Mouse (Mus musculus): ENCODE measurements around the gene Pef1. TPM values are rescaled to one million over a fixed set of nuclear protein-coding genes. Genes with fewer than 3 reads are reported as not detected.
A peak's percentile ranks its signal among the peaks of the same experiment; 100 is the strongest.

Gene Pef1
- polyA plus RNA-seq, 1 experiment: 59.7 TPM

GRCm38 (mm10) chr4:130101183-130101582 is 1.2 kb upstream of the Pef1 start:
- DNase-seq (ENCODE audit: low read depth): peak; percentile 23
- TF ChIP-seq CTCF (IDR thresholded peaks at IDR 0.05; ENCODE audit: borderline replicate concordance, extremely low read depth, insufficient read depth, insufficient read length) (no peak), POLR2A (IDR thresholded peaks at IDR 0.05; ENCODE audit: borderline replicate concordance, extremely low read depth, insufficient read depth, insufficient read length, poor library complexity, severe bottlenecking) (no peak)

- no peak for DNase-seq (ENCODE audit: low read depth)
- TF ChIP-seq CTCF (IDR thresholded peaks at IDR 0.05; ENCODE audit: borderline replicate concordance, extremely low read depth, insufficient read depth, insufficient read length) (no peak), POLR2A (IDR thresholded peaks at IDR 0.05; ENCODE audit: borderline replicate concordance, extremely low read depth, insufficient read depth, insufficient read length, poor library complexity, severe bottlenecking) (no peak)
Measured at GRCm38 (mm10) chr4:130103632-130104031, 1.3 kb downstream of the Pef1 start.

- TF ChIP-seq POLR2A (IDR thresholded peaks at IDR 0.05; ENCODE audit: borderline replicate concordance, extremely low read depth, insufficient read depth, insufficient read length, poor library complexity, severe bottlenecking): no peak
- no peak for TF ChIP-seq CTCF (IDR thresholded peaks at IDR 0.05; ENCODE audit: borderline replicate concordance, extremely low read depth, insufficient read depth, insufficient read length)
- no peak for DNase-seq (ENCODE audit: low read depth)
Measured at GRCm38 (mm10) chr4:130104584-130104983, 2.2 kb downstream of the Pef1 start.

- DNase-seq (ENCODE audit: low read depth): no peak
- no peak for TF ChIP-seq CTCF (IDR thresholded peaks at IDR 0.05; ENCODE audit: borderline replicate concordance, extremely low read depth, insufficient read depth, insufficient read length)
Measured at GRCm38 (mm10) chr4:130107065-130107443, 4.7 kb downstream of the Pef1 start.

- TF ChIP-seq CTCF (IDR thresholded peaks at IDR 0.05; ENCODE audit: borderline replicate concordance, extremely low read depth, insufficient read depth, insufficient read length): no peak
- no peak for TF ChIP-seq POLR2A (IDR thresholded peaks at IDR 0.05; ENCODE audit: borderline replicate concordance, extremely low read depth, insufficient read depth, insufficient read length, poor library complexity, severe bottlenecking)
Measured at GRCm38 (mm10) chr4:130107444-130108131, 5.2 kb downstream of the Pef1 start.

GRCm38 (mm10) chr4:130108929-130109328 is 6.6 kb downstream of the Pef1 start:
- TF ChIP-seq CTCF (IDR thresholded peaks at IDR 0.05; ENCODE audit: borderline replicate concordance, extremely low read depth, insufficient read depth, insufficient read length) (no peak), POLR2A (IDR thresholded peaks at IDR 0.05; ENCODE audit: borderline replicate concordance, extremely low read depth, insufficient read depth, insufficient read length, poor library complexity, severe bottlenecking) (no peak)

More at GRCm38 (mm10) chr4:130107444-130108131, 5.2 kb downstream of the Pef1 start:
- DNase-seq (ENCODE audit: low read depth): peak; percentile 100

GRCm38 (mm10) chr4:130109666-130110065 is 7.3 kb downstream of the Pef1 start:
- no peak for DNase-seq (ENCODE audit: low read depth)
- TF ChIP-seq CTCF (IDR thresholded peaks at IDR 0.05; ENCODE audit: borderline replicate concordance, extremely low read depth, insufficient read depth, insufficient read length) (no peak), POLR2A (IDR thresholded peaks at IDR 0.05; ENCODE audit: borderline replicate concordance, extremely low read depth, insufficient read depth, insufficient read length, poor library complexity, severe bottlenecking) (no peak)

More at GRCm38 (mm10) chr4:130108929-130109328, 6.6 kb downstream of the Pef1 start:
- no peak for DNase-seq (ENCODE audit: low read depth)

GRCm38 (mm10) chr4:130110091-130110490 is 7.7 kb downstream of the Pef1 start:
- no peak for TF ChIP-seq POLR2A (IDR thresholded peaks at IDR 0.05; ENCODE audit: borderline replicate concordance, extremely low read depth, insufficient read depth, insufficient read length, poor library complexity, severe bottlenecking)
- TF ChIP-seq CTCF (IDR thresholded peaks at IDR 0.05; ENCODE audit: borderline replicate concordance, extremely low read depth, insufficient read depth, insufficient read length): no peak
- DNase-seq (ENCODE audit: low read depth): no peak

GRCm38 (mm10) chr4:130112299-130112698 is 9.9 kb downstream of the Pef1 start:
- TF ChIP-seq POLR2A (IDR thresholded peaks at IDR 0.05; ENCODE audit: borderline replicate concordance, extremely low read depth, insufficient read depth, insufficient read length, poor library complexity, severe bottlenecking) (no peak), CTCF (IDR thresholded peaks at IDR 0.05; ENCODE audit: borderline replicate concordance, extremely low read depth, insufficient read depth, insufficient read length) (no peak)
- no peak for DNase-seq (ENCODE audit: low read depth)

- TF ChIP-seq CTCF (IDR thresholded peaks at IDR 0.05; ENCODE audit: borderline replicate concordance, extremely low read depth, insufficient read depth, insufficient read length) (no peak), POLR2A (IDR thresholded peaks at IDR 0.05; ENCODE audit: borderline replicate concordance, extremely low read depth, insufficient read depth, insufficient read length, poor library complexity, severe bottlenecking) (no peak)
- DNase-seq (ENCODE audit: low read depth): no peak
Measured at GRCm38 (mm10) chr4:130112732-130113131, 10.4 kb downstream of the Pef1 start.

GRCm38 (mm10) chr4:130120752-130121151 is 18.4 kb downstream of the Pef1 start:
- DNase-seq (ENCODE audit: low read depth): no peak
- no peak for TF ChIP-seq CTCF (IDR thresholded peaks at IDR 0.05; ENCODE audit: borderline replicate concordance, extremely low read depth, insufficient read depth, insufficient read length)
- TF ChIP-seq POLR2A (IDR thresholded peaks at IDR 0.05; ENCODE audit: borderline replicate concordance, extremely low read depth, insufficient read depth, insufficient read length, poor library complexity, severe bottlenecking): no peak

- DNase-seq (ENCODE audit: low read depth): no peak
Measured at GRCm38 (mm10) chr4:130121560-130121959, 19.2 kb downstream of the Pef1 start.

More at GRCm38 (mm10) chr4:130121560-130121959, 19.2 kb downstream of the Pef1 start:
- TF ChIP-seq CTCF (IDR thresholded peaks at IDR 0.05; ENCODE audit: borderline replicate concordance, extremely low read depth, insufficient read depth, insufficient read length) (no peak), POLR2A (IDR thresholded peaks at IDR 0.05; ENCODE audit: borderline replicate concordance, extremely low read depth, insufficient read depth, insufficient read length, poor library complexity, severe bottlenecking) (no peak)

All from brain, embryonic 14.5 days (tissue).